Mouse (Mus musculus) forebrain, embryonic 16.5 days (tissue): ENCODE measurements around the gene Jag2. TPM values are rescaled to one million over a fixed set of nuclear protein-coding genes. Genes with fewer than 3 reads are reported as not detected.

ENCODE experiments used
- microRNA-seq: library from miRNA; unstranded; fragments of <30 nt; microRNA quantifications from one replicate; pipeline ENCODE4, GENCODE M21; 2017
- polyA plus RNA-seq: library from polyadenylated mRNA; unstranded; fragments of >200 nt; fragmentation: Nextera tagmentation; extraction: Ambion mirVana; gene quantifications from 2 replicates; pipeline ENCODE4 v1.2.1, GENCODE M21; 2015

Gene Jag2
- polyA plus RNA-seq, 1 experiment from 2014 or later, result 10.7 TPM

Small RNAs within 50 kb of the gene (microRNA-seq; reads per million reads assigned to microRNA genes)
- gene Mir6941, result 0.83 reads per million

Other genes starting within 250 kb of the Jag2 start
- 18.8 and 22.9 TPM in 2 replicates for gene Cep170b, start 209.3 kb downstream of the Jag2 start, polyA plus RNA-seq
- 4.0 and 5.3 TPM in 2 replicates for gene Pld4, start 169.1 kb downstream of the Jag2 start, polyA plus RNA-seq
- 1.2 TPM in 2 replicates for gene Ahnak2, start 127.1 kb downstream of the Jag2 start, polyA plus RNA-seq
- 14.3 and 17.3 TPM in 2 replicates for gene Clba1, start 120.8 kb downstream of the Jag2 start, polyA plus RNA-seq
- 71.0 and 80.9 TPM in 2 replicates for gene Cdca4, start 100.4 kb downstream of the Jag2 start, polyA plus RNA-seq
- gene Gpr132, start 61.5 kb downstream of the Jag2 start, polyA plus RNA-seq, result not detected in 2 replicates
- gene Nudt14, start 12.3 kb upstream of the Jag2 start, polyA plus RNA-seq, result 53.4 and 57.0 TPM in 2 replicates
- gene Btbd6, start 46.7 kb upstream of the Jag2 start, polyA plus RNA-seq, result 41.4 and 49.7 TPM in 2 replicates
- 60.8 and 64.6 TPM in 2 replicates for gene Brf1, start 70.9 kb upstream of the Jag2 start, polyA plus RNA-seq
- 21.7 and 23.2 TPM in 2 replicates for gene Pacs2, start 84.7 kb upstream of the Jag2 start, polyA plus RNA-seq
- not detected in 2 replicates for gene Tex22, start 144.7 kb upstream of the Jag2 start, polyA plus RNA-seq
- 15.6 and 17.2 TPM in 2 replicates for gene Mta1, start 168.5 kb upstream of the Jag2 start, polyA plus RNA-seq
- gene Crip2, start 210.5 kb upstream of the Jag2 start, polyA plus RNA-seq, result 426 and 444 TPM in 2 replicates
- gene Crip1, start 216.5 kb upstream of the Jag2 start, polyA plus RNA-seq, result 30.6 and 35.2 TPM in 2 replicates
- 20.2 and 21.5 TPM in 2 replicates for gene Tedc1, start 226.6 kb upstream of the Jag2 start, polyA plus RNA-seq